Mouse (Mus musculus): Measurements from ENCODE around the gene Mymx. TPM values are rescaled to one million over a fixed set of nuclear protein-coding genes. Genes with fewer than 3 reads are reported as not detected.

The Mymx gene
- total RNA-seq, 1 experiment from 2014 or later: not detected

- no peak for ATAC-seq (ENCODE audit: extremely low read depth, insufficient number of reproducible peaks, low FRiP score, poor library complexity, severe bottlenecking)
These were observed 23.7 kb downstream of the Mymx start for GRCm38 (mm10) chr17:45578242-45578641.

DNA sequence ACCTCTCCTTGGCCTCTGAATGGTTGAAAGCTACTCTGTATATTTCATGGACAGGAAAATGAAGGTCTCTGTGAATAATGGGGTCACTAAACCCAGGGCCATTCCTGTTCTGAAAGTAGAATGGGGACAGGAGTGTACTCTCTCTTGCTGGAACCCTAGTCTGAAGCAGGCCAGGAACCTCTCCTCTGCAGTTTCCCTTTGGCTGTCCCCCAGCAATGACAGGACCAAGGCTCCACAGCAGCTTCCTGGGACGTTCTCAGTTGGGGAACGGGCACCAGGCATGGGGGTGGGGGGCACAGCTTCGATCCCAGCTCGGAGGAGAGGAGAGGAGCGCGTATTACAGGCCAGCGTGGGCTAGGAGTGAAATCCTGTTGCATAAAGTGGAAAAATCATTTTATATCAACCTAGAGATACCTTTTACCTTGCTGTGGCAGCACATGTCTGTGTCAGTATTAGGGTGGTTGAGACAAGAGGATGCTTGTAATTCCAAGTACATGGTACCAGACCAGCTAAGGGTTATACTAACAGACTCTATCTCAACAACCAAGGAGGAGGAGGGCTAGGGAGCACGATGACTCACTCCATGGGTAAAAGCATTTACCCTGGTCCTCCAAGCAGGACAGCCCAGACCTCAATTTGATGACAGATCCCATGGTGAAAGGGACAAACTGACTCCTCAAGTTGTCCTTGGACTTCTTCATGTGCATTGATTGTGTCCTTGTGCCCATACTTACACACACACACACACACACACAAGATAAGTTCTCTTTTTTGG is 26.6 kb downstream of the Mymx start:
- ATAC-seq (ENCODE audit: extremely low read depth, insufficient number of reproducible peaks, low FRiP score, poor library complexity, severe bottlenecking): no peak

GRCm38 (mm10) chr17:45574129-45574761 is 27.7 kb downstream of the Mymx start:
- ATAC-seq (ENCODE audit: extremely low read depth, insufficient number of reproducible peaks, low FRiP score, poor library complexity, severe bottlenecking): peak; percentile 28

GRCm38 (mm10) chr17:45573780-45574123 is 28.1 kb downstream of the Mymx start:
- ATAC-seq (ENCODE audit: extremely low read depth, insufficient number of reproducible peaks, low FRiP score, poor library complexity, severe bottlenecking): peak; percentile 64

DNA sequence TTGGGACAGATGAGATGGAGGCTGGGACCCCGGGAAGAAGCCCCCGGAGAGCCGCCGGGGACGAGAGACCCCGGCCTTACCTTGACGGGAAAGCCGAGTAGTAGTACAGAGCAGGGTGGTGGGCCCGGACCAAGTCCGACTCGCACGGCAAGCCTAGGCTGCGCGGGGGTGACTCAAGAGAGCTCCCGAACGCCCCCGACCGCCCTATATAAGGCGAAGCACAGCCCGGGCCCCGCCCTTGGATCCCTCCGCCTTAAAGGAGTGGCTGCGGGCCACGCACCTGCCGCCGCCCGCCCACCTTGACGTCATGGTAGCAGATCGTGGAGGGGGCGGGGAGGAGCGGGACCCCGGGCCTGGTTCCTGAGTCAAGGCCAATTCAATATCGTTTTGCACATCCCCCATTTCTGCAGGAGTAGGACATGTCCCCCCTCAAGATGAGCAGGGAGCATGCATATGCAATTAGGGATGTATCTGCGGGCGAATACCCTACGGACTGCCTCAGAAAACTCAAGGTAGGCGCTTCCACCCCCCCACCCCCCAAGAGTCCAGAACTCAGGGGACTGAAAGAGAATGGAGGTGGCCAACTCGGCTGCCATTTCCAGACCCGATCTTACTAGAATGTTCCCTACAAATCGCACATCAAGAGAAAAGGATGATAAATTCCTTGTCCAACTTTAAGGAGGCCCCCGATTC is 28.7 kb downstream of the Mymx start, which contains the start of gene Hsp90ab1:
TSS of gene Hsp90ab1 (minus strand) at position 185 of the 693 bp plus-strand sequence.
- ATAC-seq (ENCODE audit: extremely low read depth, insufficient number of reproducible peaks, low FRiP score, poor library complexity, severe bottlenecking): peak; percentile 76

DNA sequence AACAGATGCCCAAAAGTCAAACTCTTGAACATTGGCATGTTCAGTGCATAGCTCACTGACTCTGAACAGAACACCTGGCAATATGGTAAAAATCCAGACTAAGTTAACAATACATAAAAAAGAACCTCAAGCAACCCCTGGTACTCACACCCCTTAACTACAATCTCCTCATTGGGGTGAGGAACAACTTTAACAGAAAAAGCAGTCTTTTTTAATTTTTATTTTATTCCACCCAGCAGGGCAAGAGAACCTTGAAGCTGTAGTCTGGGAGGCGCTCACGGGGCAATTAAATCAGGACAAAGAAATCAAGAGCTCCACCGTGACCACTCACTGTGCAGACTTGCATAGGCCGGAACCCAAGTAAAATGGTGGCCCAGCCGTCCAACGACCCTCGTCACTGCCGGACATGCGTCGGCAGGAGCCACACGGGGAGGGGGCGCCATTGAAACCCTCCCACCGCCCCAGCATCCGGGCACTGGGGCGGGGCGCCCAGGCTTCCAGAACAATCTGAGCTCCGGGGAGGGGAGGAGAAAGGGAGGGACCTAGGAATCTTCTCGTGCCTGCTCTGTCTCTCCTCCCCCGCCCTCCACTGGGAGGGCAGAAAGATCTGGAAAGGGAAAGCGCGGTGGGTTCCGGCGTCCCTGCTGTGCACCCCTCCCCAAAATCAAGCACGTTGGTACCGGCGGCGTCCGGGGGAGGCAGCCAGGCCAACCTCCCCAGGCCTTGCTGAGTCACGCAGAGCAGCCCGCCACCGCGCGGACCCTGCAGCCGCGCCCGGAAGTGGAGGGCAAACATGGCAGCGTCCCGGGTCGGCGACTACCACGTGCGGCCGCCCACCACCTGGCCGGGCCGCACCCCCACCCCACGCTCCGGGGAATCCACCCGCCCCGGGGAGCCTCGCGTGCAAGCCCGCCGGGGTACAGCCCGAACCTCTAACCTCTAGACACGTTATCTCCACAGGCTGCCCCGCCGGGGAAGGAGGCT is 29.5 kb downstream of the Mymx start:
- ATAC-seq (ENCODE audit: extremely low read depth, insufficient number of reproducible peaks, low FRiP score, poor library complexity, severe bottlenecking): 0 out of 2 replicates have a peak, but pooled peaks have one; percentile 4

DNA sequence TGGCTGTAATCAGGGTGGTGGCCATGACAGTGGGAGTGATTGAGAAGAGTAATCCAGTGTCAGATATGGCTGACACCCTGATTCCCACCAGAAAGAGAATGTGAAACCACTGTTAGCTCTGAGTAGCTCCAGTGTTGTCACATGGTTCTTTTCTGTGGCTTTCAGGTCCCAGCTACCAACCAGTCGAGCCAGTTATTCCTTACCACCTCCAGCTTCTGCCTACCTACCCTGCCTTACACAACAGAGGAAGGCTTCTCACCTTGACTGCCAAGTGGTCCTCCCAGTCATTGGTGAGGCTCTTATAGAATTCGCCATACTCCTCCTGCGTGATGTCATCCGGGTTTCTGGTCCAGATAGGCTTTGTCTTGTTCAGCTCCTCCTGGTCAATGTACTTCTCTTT is 31.9 kb downstream of the Mymx start:
- ATAC-seq (ENCODE audit: extremely low read depth, insufficient number of reproducible peaks, low FRiP score, poor library complexity, severe bottlenecking): no peak

DNA sequence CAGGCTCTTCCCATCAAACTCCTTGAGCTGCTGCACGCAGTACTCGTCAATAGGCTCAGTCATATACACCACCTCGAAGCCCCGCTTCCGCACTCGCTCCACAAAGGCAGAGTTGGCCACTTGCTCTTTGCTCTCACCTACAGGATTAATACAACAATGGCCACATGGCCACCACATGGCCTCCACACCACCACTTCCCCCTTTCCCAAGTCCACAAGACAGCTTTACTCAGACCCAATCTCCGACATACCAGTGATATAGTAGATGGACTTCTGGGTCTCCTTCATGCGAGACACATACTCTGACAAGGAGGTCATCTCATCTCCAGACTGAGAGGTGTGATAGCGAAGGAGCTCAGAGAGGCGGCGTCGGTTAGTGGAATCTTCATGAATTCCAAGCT is 32.9 kb downstream of the Mymx start:
- ATAC-seq (ENCODE audit: extremely low read depth, insufficient number of reproducible peaks, low FRiP score, poor library complexity, severe bottlenecking): no peak

DNA sequence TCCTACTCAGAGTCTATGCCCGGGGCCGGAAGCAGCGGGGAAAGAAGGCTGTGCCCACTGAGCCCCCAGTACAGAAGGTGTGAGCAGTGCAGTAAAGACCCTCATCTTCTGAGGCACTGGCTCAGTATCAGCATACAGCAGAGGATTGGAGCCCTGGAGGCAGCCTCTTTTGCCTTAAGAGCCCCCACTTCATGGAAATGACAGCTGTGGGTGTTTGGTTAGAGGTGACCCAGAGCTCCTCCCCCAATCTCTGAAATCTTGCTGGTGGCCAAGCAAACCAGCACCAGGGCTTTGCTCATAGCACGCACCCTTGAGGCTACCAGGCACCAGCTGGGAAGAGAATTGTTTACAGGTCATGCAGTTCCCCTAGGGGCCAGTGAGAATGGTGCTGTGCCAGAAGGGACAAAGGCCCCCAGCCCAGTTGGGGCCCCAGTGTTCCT is 34.7 kb downstream of the Mymx start:
- no peak for ATAC-seq (ENCODE audit: extremely low read depth, insufficient number of reproducible peaks, low FRiP score, poor library complexity, severe bottlenecking)

GRCm38 (mm10) chr17:45566360-45567161 is 35.3 kb downstream of the Mymx start:
- no peak for ATAC-seq (ENCODE audit: extremely low read depth, insufficient number of reproducible peaks, low FRiP score, poor library complexity, severe bottlenecking)

DNA sequence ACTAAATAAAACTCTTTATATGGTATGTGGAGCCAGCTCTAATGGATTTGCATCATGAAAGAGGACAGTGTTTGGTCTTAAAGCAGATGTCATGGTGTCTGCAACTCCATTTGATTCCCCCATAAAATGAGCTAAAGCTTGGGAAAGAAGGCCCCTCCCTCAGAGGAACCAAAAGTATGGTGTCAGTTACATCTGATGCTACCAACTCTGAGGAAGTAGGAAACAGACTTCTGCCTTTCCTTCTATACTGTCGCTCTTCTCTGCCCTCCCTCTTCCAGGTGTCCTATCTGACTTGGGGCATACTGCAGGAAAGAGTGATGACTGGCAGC is 35.9 kb downstream of the Mymx start:
- ATAC-seq (ENCODE audit: extremely low read depth, insufficient number of reproducible peaks, low FRiP score, poor library complexity, severe bottlenecking): no peak

GRCm38 (mm10) chr17:45565103-45565502 is 36.8 kb downstream of the Mymx start:
- no peak for ATAC-seq (ENCODE audit: extremely low read depth, insufficient number of reproducible peaks, low FRiP score, poor library complexity, severe bottlenecking)

GRCm38 (mm10) chr17:45564531-45565084 is 37.3 kb downstream of the Mymx start:
- no peak for ATAC-seq (ENCODE audit: extremely low read depth, insufficient number of reproducible peaks, low FRiP score, poor library complexity, severe bottlenecking)

GRCm38 (mm10) chr17:45563655-45564530 is 38.0 kb downstream of the Mymx start, which contains the start of gene Slc35b2:
Slc35b2 (plus strand) TSS chr17:45563874.
- peak; percentile 73 for ATAC-seq (ENCODE audit: extremely low read depth, insufficient number of reproducible peaks, low FRiP score, poor library complexity, severe bottlenecking)

DNA sequence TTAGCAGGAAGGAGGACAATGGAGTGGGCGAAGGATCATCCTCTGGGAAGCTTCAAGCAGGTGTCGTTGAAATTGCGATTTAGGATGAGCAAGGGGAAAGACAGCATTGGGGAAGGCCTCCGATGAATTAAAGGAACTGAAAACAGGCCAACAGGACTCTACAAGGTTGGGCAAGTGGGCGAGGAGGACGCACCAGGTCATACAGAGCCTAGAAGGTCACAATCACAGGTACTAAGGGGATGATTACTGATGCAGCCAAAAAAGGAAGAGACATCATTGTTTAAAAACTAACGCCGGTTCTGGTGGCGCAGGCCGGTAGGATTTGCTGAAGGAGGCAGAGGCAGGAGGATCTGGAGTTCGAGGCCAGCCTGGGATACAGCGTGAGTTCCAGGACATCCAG is 38.7 kb downstream of the Mymx start:
- ATAC-seq (ENCODE audit: extremely low read depth, insufficient number of reproducible peaks, low FRiP score, poor library complexity, severe bottlenecking): no peak

DNA sequence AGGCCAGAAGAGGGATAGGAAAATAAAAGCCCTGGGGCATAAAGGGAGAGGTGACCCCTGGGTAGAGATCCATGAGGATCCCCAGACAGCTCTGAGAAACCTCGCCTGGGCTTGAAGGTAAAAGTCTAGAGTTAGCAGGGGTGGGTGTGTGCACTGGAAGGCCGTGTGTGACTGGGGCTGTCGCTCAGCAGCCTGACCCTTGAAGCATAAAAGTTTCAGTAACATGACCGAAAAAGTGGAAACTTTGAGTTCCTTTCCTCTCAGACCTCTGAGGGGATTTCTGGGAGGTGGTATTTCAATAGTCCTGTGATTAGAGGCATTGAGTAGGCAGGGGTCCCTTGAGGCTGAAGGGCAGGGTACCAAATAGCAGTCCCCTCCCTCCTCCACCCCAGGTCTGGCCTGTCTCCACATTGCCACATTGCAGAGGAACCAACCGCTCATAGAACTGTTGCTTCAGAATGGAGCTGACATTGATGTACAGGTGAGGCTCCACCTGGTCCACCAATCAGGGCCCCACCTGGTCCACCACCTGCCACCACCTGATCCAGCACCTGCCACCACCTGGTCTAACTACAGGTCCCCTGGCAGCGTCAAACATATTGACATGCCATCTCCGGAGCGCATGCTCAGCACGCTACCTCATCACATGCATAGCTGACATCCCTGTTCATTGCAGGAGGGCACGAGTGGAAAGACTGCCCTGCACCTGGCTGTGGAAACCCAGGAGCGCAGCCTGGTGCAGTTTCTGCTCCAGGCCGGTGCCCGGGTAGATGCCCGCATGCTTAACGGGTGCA is 42.0 kb downstream of the Mymx start:
- no peak for ATAC-seq (ENCODE audit: extremely low read depth, insufficient number of reproducible peaks, low FRiP score, poor library complexity, severe bottlenecking)

Measured in neutrophil, adult 5-6 weeks (primary cell).